Mouse (Mus musculus) spleen, adult 2 months (tissue): ENCODE measurements around the gene Ppp1r21.

ENCODE experiments used
- CTCF ChIP-seq: fragments of 200-500 bp; IDR thresholded peaks from 2 replicates; pipeline ENCODE4 v1.5.1; 2011; ENCODE audit warnings: mild to moderate bottlenecking, inconsistent platforms; ENCODE audit not compliant: insufficient read depth, insufficient read length, insufficient replicate concordance; ENCODE audit errors: extremely low read depth
- POLR2A ChIP-seq: fragments of 200-500 bp; IDR thresholded peaks from 2 replicates; pipeline ENCODE4 v1.6.1; 2011; ENCODE audit warnings: low read depth, low read length, inconsistent platforms

- TF ChIP-seq POLR2A (no peak), CTCF (no peak)
Observed at GRCm38 (mm10) chr17:88494121-88494771, 35.7 kb upstream of the Ppp1r21 start.
